Mouse (Mus musculus) lung, postnatal 0 days (tissue): ENCODE data around the gene Fam207a. TPM values are rescaled to one million over a fixed set of nuclear protein-coding genes. Genes with fewer than 3 reads are reported as not detected.

Source experiments
- ATAC-seq: fragments of 200-750 bp; cut with Nextera tagmentation; 2 replicates; pipeline ENCODE4 v1.8.0; 2017; ENCODE audit warnings: moderate library complexity
- DNase-seq: peaks from one replicate; pipeline ENCODE4 v3.0.0-alpha.2; 2016; ENCODE audit warnings: low spot score
- H3K27ac ChIP-seq: fragments of 300-500 bp; sonication (generic); 2 replicates; pipeline ENCODE4 v1.5.1; 2014; ENCODE audit warnings: antibody characterized with exemption, mild to moderate bottlenecking, low read length, mixed read lengths
- H3K27me3 ChIP-seq: fragments of 300-500 bp; sonication (generic); replicated peaks from 2 replicates; pipeline ENCODE4 v1.6.1; 2014; ENCODE audit warnings: low read length, mixed read lengths; ENCODE audit not compliant: insufficient read depth
- H3K36me3 ChIP-seq: fragments of 300-500 bp; sonication (generic); 2 replicates; pipeline ENCODE4 v1.6.1; 2014; ENCODE audit warnings: low read length, mixed read lengths; ENCODE audit not compliant: insufficient read depth
- H3K4me1 ChIP-seq: fragments of 300-500 bp; sonication (generic); 2 replicates; pipeline ENCODE4 v1.6.1; 2014; ENCODE audit warnings: antibody characterized with exemption, low read depth, low read length, mixed read lengths; ENCODE audit not compliant: insufficient read depth
- H3K4me2 ChIP-seq: fragments of 300-500 bp; sonication (generic); replicated peaks from 2 replicates; pipeline ENCODE4 v1.6.1; 2014; ENCODE audit warnings: low read depth, mild to moderate bottlenecking, low read length, moderate library complexity, mixed read lengths
- H3K4me3 ChIP-seq: fragments of 300-500 bp; sonication (generic); 2 replicates; pipeline ENCODE4 v1.5.1; 2014; ENCODE audit warnings: low read depth, low read length
- H3K9ac ChIP-seq: fragments of 300-500 bp; sonication (generic); replicated peaks from 2 replicates; pipeline ENCODE4 v1.6.1; 2014; ENCODE audit warnings: low read depth, mild to moderate bottlenecking
- H3K9me3 ChIP-seq: fragments of 300-500 bp; sonication (generic); 2 replicates; pipeline ENCODE4 v1.6.1; 2016; ENCODE audit warnings: low read length, mixed read lengths
- CTCF ChIP-seq: IDR thresholded peaks from 2 replicates; pipeline ENCODE4 v1.5.1; 2016; ENCODE audit warnings: antibody characterized with exemption, mild to moderate bottlenecking
- EP300 ChIP-seq: IDR thresholded peaks from 2 replicates; pipeline ENCODE4 v1.6.1; 2016; ENCODE audit warnings: antibody characterized with exemption, mild to moderate bottlenecking, control low read depth
- whole genome bisulfite sequencing: fragments of 180-500 bp; shearing (Covaris S2); extraction: QIAGEN DNeasy Blood & Tissue Kit; methylation state at CpG from one replicate; pipeline ENCODE4 v1.1.7; 2014; 5-methylcytosine and 5-hydroxymethylcytosine counted together
- polyA plus RNA-seq: library from polyadenylated mRNA; unstranded; fragments of >200 nt; fragmentation: Nextera tagmentation; extraction: Ambion mirVana; gene quantifications from 2 replicates; pipeline ENCODE4 v1.2.1, GENCODE M21; 2015

Fam207a gene
- polyA plus RNA-seq, 1 experiment from 2014 or later = 27.2 TPM

DNA sequence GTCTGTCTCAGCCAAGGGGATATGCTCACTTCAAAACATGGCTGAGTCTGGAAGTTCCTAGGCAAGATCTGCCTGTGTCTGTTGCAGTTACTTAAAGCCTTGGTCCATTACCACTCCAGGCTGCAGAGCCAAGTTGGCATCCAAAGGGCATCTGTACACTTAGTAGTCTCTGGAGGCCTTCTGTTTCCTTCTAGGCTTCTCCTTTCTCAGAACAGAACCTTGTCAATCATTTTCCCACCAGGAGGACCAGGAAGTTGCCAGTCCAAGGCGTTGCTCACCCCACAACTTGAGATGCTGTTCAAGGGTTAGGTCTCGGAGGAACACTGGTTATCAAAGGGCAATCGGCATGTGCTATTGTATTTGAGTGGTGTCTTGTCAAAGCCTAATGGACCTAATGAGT is 76.6 kb downstream of the Fam207a start:
- H3K27ac ChIP-seq = no peak overlapping the region
- ATAC-seq = no peak
- H3K36me3 ChIP-seq = no peaks in the 10 kb centered on the region
- H3K4me1 ChIP-seq = peaks cover 9% of the 10 kb centered on the region; the same call in 1 of the 2 replicates
- DNase-seq = no peak
- WGBS = 65% methylated on average over 3 of the region's 3 CpGs
- TF ChIP-seq EP300 (no peak), CTCF (no peak)
- no peak overlapping the region for H3K4me2 ChIP-seq
- H3K9me3 ChIP-seq = no peaks in the 10 kb centered on the region
- no peak overlapping the region for H3K4me3 ChIP-seq
- H3K9ac ChIP-seq = no peak overlapping the region
- H3K27me3 ChIP-seq = no peaks in the 10 kb centered on the region

DNA sequence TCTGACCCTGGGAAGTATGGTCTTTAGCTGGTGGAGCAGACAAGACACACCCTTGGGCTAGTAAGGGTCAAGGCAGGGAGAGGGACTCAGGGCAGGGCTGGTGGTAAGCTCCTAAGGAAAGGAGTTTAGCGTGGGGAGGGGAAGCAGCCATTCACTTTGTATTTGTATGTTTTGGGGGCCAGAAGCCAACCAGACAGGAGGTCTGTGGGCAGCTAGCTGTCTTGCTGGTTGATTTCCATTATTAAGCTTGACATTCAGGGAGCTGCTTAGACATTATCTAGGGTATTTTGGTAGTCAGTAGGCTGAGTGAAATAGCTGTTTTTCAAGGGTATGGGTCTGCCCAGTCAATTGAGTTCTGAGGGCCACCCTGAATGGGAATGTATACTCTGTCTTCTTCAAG is 77.6 kb downstream of the Fam207a start:
- no peaks in the 10 kb centered on the region for H3K36me3 ChIP-seq
- no peak for ATAC-seq
- no peaks in the 10 kb centered on the region for H3K27me3 ChIP-seq
- no peak overlapping the region for H3K4me2 ChIP-seq
- TF ChIP-seq CTCF (no peak), EP300 (no peak)
- peaks cover 9% of the 10 kb centered on the region; the same call in 1 of the 2 replicates for H3K4me1 ChIP-seq
- H3K9me3 ChIP-seq = no peaks in the 10 kb centered on the region
- 42% methylated on average over 1 of the region's 1 CpGs for WGBS
- DNase-seq = no peak
- no peak overlapping the region for H3K4me3 ChIP-seq
- H3K9ac ChIP-seq = no peak overlapping the region
- no peak overlapping the region for H3K27ac ChIP-seq

Other genes with a start within 250 kb of the Fam207a start
- gene Adarb1, start 97.5 kb downstream of the Fam207a start, polyA plus RNA-seq = 25.3 and 30.1 TPM in 2 replicates
- gene Itgb2, start 14.5 kb upstream of the Fam207a start, polyA plus RNA-seq = 19.1 and 21.1 TPM in 2 replicates
- 189 and 207 TPM in 2 replicates for gene Pttg1ip, start 65.9 kb upstream of the Fam207a start, polyA plus RNA-seq
- gene Sumo3, start 90.3 kb upstream of the Fam207a start, polyA plus RNA-seq = 185 and 209 TPM in 2 replicates
- gene Gm49325, start 90.4 kb upstream of the Fam207a start, polyA plus RNA-seq = 4.9 and 6.4 TPM in 2 replicates
- 59.8 and 65.6 TPM in 2 replicates for gene Ube2g2, start 106.5 kb upstream of the Fam207a start, polyA plus RNA-seq
- 0.12 and 0.13 TPM in 2 replicates for gene Tspear, start 170.8 kb upstream of the Fam207a start, polyA plus RNA-seq
- gene Gm19402, start 175.0 kb upstream of the Fam207a start, polyA plus RNA-seq = not detected in 2 replicates
- not detected in 2 replicates for gene Gm9508, start 181.4 kb upstream of the Fam207a start, polyA plus RNA-seq
- gene Gm10272, start 190.8 kb upstream of the Fam207a start, polyA plus RNA-seq = not detected in 2 replicates
- not detected in 2 replicates for gene Gm10024, start 195.7 kb upstream of the Fam207a start, polyA plus RNA-seq
- gene Gm10142, start 200.0 kb upstream of the Fam207a start, polyA plus RNA-seq = not detected in 2 replicates
- gene Krtap12-1, start 204.8 kb upstream of the Fam207a start, polyA plus RNA-seq = not detected in 2 replicates
- gene Gm10100, start 210.7 kb upstream of the Fam207a start, polyA plus RNA-seq = not detected in 2 replicates
- gene Gm18596, start 226.9 kb upstream of the Fam207a start, polyA plus RNA-seq = not detected in 2 replicates
- gene Gm9736, start 235.6 kb upstream of the Fam207a start, polyA plus RNA-seq = not detected in 2 replicates
- not detected in 2 replicates for gene Gm3233, start 243.9 kb upstream of the Fam207a start, polyA plus RNA-seq